Mouse (Mus musculus): ENCODE results near the gene Hnrnpll.
"Not testable (repeated sequence)": the region's sequence is repeated elsewhere in the genome, so short reads cannot be mapped to it uniquely, and the experiment has no call there.

Gene Hnrnpll

GRCm38 (mm10) chr17:80059731-80060130 lies 2.4 kb downstream of the Hnrnpll start:
- DNase-seq (ENCODE audit: low spot score in 2 of 2), result no peak

DNA sequence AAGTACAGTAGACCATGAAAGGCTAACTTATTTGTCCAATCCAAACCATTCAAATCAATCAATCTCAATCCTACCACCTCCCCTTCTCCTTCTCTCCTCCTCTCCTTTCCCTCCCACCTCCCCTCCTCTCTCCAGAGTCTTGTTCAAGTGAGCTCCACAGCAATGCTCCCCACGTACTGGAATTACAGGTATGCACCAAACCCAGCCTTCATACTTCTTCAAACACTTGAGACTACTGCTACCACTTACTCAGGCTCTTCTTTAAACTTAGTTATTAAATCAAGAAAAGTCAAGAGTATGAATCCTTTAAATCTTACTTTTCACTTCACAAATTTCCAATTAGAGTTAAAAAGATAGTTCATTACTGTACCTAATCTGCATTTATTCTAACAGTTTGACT lies 3.6 kb downstream of the Hnrnpll start:
- no peak for DNase-seq (ENCODE audit: low spot score in 2 of 2)

- no peak for DNase-seq (ENCODE audit: low spot score in 2 of 2)
These were observed 8.0 kb downstream of the Hnrnpll start for GRCm38 (mm10) chr17:80053931-80054734.

GRCm38 (mm10) chr17:80051682-80052081 lies 10.5 kb downstream of the Hnrnpll start:
- no peak for DNase-seq (ENCODE audit: low spot score in 2 of 2)

GRCm38 (mm10) chr17:80049300-80049699 lies 12.8 kb downstream of the Hnrnpll start:
- DNase-seq (ENCODE audit: low spot score in 2 of 2), result not testable (repeated sequence)

DNA sequence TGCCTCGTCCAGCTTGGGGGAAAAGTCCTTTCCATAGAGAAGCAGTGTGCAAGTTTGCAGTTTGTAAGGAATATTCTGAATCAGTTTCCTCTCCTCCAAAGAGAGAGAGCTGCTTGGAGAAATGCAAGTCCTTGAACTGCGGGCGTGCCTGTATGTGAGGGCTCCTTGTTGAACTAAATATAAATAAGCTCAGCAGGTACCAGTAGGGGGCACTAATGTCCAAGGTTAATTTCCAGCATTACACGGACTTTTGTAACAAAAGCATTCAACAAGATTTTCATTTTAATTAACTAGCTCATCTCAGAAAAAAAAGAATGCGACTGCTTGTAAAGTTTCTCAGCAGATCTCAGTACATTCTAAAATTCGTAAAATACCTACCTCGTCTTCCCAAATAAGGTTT lies 13.9 kb downstream of the Hnrnpll start:
- peak; percentile 67 to 75 for DNase-seq (ENCODE audit: low spot score in 2 of 2)

GRCm38 (mm10) chr17:80041739-80042138 lies 20.4 kb downstream of the Hnrnpll start:
- DNase-seq (ENCODE audit: low spot score in 2 of 2), result no peak

- no peak for DNase-seq (ENCODE audit: low spot score in 2 of 2)
These were observed 33.5 kb downstream of the Hnrnpll start for GRCm38 (mm10) chr17:80028675-80029074.

GRCm38 (mm10) chr17:80026189-80026936 lies 35.8 kb downstream of the Hnrnpll start:
- DNase-seq (ENCODE audit: low spot score in 2 of 2), result no peak

DNA sequence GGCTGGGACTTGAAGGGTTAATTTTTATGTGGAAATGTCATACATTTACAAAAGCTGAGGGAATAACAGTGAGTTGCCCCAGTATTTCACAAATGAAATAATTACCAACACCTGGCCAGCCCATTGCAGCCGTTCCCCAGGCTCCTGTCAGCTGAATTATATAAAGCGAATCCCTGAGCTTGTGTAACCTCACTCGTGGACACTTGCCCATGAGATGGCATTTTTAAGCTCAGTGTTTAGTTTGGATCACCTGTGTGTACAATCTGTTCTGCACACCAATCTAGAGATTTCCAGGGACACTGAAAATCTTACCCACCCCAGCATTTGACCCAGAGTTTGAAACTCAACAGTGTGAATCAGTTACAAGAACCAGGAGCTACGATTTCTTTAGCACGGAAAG lies 40.0 kb downstream of the Hnrnpll start:
- no peak for DNase-seq (ENCODE audit: low spot score in 2 of 2)

- no peak for DNase-seq (ENCODE audit: low spot score in 2 of 2)
These were observed 41.6 kb downstream of the Hnrnpll start for GRCm38 (mm10) chr17:80020495-80020894.

GRCm38 (mm10) chr17:80018976-80019541 lies 43.1 kb downstream of the Hnrnpll start:
- DNase-seq (ENCODE audit: low spot score in 2 of 2), result no peak

- no peak for DNase-seq (ENCODE audit: low spot score in 2 of 2)
These were observed 43.7 kb downstream of the Hnrnpll start for GRCm38 (mm10) chr17:80018239-80018975.

DNA sequence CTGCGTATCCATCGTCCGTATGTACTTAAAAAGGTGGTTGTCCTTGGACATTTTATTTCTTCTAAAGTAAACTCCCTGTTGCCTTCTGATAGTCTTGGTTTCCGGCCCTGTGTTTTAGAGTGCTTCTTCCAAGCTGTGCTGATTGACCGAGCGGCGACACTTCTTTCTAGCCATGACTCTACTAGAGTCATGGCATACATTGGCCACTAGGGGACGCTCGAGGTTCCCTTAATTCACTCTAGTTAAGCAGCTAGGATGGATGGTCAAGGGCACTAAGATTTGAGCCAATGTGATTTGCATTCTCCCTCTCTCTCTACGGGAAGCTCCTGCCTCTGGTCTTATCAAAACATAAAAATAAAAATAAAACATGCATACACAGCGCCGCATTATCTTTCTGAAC lies 44.7 kb downstream of the Hnrnpll start:
- DNase-seq (ENCODE audit: low spot score in 2 of 2), result peak; percentile 74 to 81

- not testable (repeated sequence) for DNase-seq (ENCODE audit: low spot score in 2 of 2)
These were observed 45.7 kb downstream of the Hnrnpll start for GRCm38 (mm10) chr17:80016400-80016799.

GRCm38 (mm10) chr17:80014361-80014809 lies 47.7 kb downstream of the Hnrnpll start:
- no peak for DNase-seq (ENCODE audit: low spot score in 2 of 2)

GRCm38 (mm10) chr17:80009926-80010325 lies 52.2 kb downstream of the Hnrnpll start:
- no peak for DNase-seq (ENCODE audit: low spot score in 2 of 2)

GRCm38 (mm10) chr17:80008847-80009246 lies 53.3 kb downstream of the Hnrnpll start:
- DNase-seq (ENCODE audit: low spot score in 2 of 2), result peak; percentile 53 to 63

DNA sequence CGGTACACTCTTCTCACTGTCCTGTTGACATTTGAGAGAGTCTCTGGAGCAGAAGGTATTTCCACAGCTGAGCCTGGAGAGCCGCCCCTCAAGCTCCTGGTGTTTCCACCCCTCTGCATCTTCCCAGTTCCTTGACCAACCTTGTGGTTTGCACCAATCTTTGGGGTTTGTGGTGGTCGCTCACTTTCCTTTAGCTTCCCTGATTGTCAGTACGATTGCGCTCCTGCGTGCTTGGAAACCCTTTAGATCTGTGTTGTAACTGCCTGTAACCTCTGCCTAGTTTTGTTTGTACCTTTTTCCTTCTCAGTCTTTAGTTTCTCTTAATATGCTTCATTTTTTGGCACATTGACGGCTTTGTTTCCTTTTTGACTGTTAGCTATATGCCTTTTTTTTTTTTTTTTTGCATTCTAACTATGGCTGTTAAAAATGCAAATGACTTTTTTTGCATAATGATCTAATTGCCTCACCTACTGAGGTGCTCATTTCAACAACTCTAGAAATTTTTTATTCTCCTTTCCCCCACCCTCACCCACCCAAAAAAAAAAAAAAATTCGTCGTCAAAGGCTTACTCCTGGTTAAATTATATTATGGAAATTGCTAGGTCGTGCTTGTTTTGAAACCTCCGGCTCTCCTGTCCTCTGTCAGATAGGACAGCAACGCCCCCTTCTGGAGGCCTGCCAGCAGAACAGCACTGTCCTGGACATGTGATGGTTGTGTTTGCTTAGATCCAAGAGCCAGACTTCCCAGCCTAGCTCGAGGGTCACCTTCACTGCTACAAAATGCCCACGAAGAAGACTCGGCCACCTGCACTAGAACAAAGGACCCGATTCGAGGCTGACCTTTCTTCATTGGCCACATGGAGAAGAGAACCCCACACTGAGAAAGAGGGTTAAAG lies 57.5 kb downstream of the Hnrnpll start:
- DNase-seq (ENCODE audit: low spot score in 2 of 2), result peak; percentile 55 to 61

DNA sequence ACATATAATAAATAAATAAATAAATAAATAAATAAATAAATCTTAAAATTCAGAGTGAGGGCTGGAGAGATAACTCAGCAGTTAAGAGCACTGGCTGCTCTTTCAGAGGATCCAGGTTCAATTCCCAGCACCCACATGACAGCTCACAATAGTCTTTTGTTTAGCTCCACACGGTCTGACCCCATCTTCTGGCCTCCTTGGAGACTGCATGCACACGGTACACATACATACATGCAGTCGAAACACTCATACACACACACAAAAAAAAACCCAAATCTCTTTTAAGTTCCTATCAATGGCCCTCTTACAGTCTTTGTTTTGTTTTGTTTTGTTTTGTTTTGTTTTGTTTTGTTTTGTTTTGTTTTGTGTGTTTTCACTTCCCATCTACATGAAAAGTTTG lies 58.3 kb downstream of the Hnrnpll start:
- DNase-seq (ENCODE audit: low spot score in 2 of 2), result not testable (repeated sequence)

DNA sequence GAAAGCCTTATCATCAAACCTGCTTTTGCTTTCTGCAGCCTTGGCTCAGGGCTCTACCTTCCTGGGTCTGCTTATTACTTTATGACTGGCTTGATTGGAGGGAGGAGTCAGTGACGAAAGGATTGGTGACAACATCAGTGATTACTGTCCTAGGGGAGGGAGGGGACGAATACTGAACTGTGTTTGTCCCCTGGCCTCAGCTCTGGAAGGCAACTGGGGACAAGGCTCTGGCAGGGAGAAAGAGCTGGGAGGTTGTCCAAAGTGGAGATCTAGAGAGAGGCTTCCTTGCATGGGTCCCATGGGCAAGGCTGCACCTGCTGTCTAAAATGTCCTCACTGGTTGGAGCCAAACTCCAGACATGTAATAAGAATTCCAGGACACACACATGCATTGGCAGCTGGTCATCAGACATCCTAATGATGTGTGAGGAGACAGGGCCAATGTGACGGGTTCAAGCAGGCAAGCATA lies 59.7 kb downstream of the Hnrnpll start:
- DNase-seq (ENCODE audit: low spot score in 2 of 2), result no peak

Measured in right cerebral cortex, adult 2 months (tissue).